Mouse (Mus musculus) CD8-positive naive resting alpha-beta T cell, adult 57 days (primary cell): ENCODE results near the gene Tchh. TPM values are rescaled to one million over a fixed set of nuclear protein-coding genes. Genes with fewer than 3 reads are reported as not detected.

Source experiments
- total RNA-seq: library from RNA; stranded (reverse); gene quantifications from one replicate; pipeline ENCODE4 v1.2.4, GENCODE M21; 2023

Gene Tchh
- not detected for total RNA-seq

GRCm38 (mm10) chr3:93442030-93442429 lies at the start of gene Tchh:
Gene Tchh (plus strand): TSS chr3:93442330.

GRCm38 (mm10) chr3:93393366-93393765 lies 48.8 kb upstream of the Tchh start, which contains the start of gene Rptn:
Gene Rptn (plus strand): TSS chr3:93393699.

GRCm38 (mm10) chr3:93468561-93468960 lies 26.4 kb downstream of the Tchh start, which contains the start of gene Tchhl1:
Gene Tchhl1 (plus strand): TSS chr3:93468754.

Other genes with a start within 250 kb of the Tchh start
- gene Flg2, start 245.1 kb upstream of the Tchh start, total RNA-seq: not detected
- gene Flg, start 168.8 kb upstream of the Tchh start, total RNA-seq: not detected
- gene Hrnr, start 122.6 kb upstream of the Tchh start, total RNA-seq: not detected
- gene Rptn, start 48.6 kb upstream of the Tchh start, total RNA-seq: not detected
- not detected for gene Tchhl1, start 26.4 kb downstream of the Tchh start, total RNA-seq
- 196 TPM for gene S100a11, start 78.2 kb downstream of the Tchh start, total RNA-seq
- gene S100a10, start 112.8 kb downstream of the Tchh start, total RNA-seq: 253 TPM
- not detected for gene Tdpoz2, start 210.4 kb downstream of the Tchh start, total RNA-seq
- gene Tdpoz1, start 234.0 kb downstream of the Tchh start, total RNA-seq: not detected